Mouse (Mus musculus) urinary bladder, postnatal 4 days (tissue): Measurements from ENCODE around the gene Slc39a11.

Experiments
- DNase-seq, 2 experiments: peaks; one replicate each; pipeline ENCODE4 v3.0.0; 2021 to 2022; ENCODE audit warnings: low spot score in 2 of 2

Slc39a11 gene

DNA sequence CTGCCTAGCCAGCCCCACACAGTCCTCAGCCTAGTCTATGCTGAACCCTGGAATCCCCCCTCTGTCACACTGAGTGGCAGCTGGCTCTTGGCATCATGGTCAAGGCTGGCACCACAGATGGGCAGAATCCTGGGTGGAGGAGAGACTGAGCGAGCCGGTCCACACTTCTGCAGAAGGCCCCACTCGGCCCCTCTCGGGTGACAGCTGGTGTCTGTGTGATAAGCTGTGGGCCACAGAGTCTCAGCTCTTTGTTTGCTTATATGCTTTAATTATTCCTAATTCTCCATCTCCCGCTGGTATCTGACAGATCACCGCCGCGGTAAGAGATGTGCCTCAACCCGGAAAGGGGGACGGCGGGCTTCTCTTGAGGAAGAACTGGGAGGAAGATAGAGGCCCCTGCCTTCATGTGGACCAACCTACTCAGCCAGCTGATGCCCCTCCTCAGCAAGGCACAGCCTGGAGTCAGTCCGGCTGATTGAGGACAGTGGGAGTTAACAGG is 182.5 kb downstream of the Slc39a11 start:
- no peak for DNase-seq

- DNase-seq = no peak
Observed at GRCm38 (mm10) chr11:113460118-113460517, 189.8 kb downstream of the Slc39a11 start.

DNA sequence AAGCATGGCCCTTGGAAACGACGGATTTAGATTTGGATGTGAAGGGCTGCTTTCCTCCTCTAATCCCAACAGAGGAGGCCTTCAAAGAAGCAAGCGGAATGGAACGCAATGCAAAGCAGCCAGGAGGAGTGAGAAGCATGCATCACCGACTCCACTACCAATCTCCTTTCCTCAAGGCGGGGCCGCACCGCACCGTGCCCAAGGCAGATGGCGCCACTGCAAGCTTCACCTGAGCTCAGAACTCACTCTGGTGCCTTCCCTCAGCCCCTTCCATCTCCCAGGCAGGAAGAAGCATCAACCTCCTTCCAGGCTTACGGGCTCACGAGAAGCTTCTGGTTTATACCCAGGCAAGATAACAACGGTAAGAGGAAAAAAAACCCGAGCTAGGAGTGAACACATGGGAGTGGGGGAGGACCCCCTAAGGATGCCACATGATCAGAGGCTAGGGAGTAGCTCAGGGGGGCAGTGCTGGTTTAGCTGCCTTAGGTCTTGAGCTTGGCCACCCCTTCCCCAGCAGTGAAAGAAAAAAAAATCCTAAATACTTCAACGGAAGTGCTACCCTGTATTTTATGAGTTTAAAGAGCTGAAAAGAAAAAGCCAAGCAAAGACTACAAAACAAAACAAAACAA is 191.2 kb downstream of the Slc39a11 start:
- no peak for DNase-seq

DNA sequence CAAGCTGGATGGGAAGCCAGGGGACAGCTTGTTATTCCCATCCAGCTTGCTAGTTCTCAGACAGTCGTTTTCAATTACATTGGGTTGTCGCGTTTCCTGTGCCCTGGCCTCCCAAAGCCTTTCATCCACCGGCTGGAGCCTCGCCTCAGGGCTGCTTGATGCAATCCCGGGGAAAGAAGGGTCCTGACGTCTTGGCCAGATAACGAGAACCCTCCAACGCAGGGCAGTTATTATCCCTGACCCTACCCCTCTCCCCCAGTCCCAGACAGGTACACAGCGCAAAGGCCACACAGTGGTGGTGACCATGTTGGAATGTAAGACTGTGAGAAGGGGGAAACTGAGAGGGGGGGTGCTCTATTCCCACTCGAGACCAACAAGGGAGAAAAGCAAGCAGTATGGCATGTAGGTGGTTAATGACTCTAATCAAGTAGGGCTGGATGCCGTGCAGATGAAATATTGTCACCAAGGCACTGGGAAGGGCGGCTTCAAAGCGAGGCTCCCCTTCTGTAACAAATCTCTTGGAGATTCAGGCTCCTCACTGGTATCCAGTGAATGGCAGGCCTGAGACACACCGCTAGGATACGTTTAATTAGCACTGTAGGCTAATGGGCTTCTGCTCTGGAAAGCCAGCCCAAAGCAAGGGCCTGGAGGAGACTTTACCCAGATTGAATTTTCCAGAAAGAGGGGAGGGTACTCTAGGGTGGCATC is 196.9 kb downstream of the Slc39a11 start:
- DNase-seq = no peak

- DNase-seq = no peak
Observed at GRCm38 (mm10) chr11:113451301-113451700, 198.6 kb downstream of the Slc39a11 start.

- DNase-seq = no peak
Observed at GRCm38 (mm10) chr11:113450665-113451064, 199.2 kb downstream of the Slc39a11 start.

GRCm38 (mm10) chr11:113450028-113450427 is 199.9 kb downstream of the Slc39a11 start:
- no peak for DNase-seq

DNA sequence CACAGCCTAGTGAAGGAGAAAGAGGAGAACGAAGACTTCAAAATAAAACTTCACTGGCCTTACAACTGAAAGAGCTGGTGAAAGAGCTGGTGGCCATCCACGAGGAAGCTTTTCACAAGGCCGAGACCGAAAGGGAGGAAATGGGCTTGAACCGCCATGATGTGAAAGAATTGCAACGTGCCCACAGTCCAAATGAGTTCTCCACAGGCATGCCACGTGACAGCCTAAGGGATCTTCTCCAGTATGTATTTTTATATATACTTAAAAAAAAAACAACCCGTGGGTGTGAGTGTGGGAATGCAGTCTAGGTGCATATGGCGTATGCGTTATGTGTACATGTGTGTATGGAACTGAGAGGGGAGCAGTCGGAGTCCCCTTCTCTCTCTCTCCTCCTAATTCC is 207.8 kb downstream of the Slc39a11 start:
- no peak for DNase-seq

DNA sequence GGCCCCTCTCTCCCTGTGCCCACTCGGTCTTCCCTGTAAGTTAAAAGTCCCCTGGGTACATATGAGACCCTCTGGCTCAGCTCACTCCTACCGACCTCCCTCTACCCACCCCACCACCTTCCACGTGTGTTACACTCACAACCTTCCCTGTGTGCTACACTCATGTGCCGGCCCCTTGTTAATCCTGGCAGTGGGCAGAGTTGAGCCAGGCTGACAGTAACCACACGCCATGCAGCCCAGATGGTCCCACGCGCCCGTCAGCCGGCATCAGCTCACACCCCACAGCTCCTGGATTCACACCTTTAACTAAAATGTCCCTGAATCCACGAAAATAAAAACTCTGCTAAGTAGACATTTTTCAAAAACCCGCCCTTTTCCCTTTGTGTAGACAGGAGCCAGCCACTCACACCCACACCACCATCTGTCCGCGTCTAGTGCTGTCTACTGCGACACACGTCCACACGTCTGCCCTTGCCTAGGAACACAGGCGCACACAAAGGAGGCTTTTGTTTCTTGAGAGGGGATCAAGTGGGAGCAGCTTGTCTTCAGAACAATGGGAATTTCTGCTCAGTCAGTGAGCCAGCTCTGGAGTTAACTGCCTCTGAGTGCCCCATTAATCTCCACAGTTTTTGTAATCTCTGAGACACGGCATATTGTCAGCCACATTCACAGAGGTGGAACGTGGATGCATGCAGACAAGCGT is 210.4 kb downstream of the Slc39a11 start:
- DNase-seq = no peak

DNA sequence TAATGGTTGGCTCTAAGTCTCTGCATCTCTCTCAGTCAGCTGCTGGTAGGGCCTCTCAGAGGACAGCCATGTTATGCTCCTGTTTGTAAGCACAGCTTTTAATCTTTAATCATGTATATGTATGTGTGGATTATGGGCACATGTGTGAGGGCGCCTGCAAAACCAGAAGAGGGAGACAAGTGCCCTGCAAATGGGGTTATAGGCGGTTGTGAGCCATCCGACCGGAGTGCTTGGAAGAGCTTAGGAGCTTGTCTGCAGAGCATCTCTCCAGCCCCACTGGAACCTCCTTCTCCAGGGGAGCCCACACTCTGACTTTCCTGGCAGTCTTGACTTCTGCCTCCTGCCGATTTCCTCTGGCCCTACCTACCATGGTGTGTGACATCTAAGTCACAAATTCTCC is 211.0 kb downstream of the Slc39a11 start:
- no peak for DNase-seq

DNA sequence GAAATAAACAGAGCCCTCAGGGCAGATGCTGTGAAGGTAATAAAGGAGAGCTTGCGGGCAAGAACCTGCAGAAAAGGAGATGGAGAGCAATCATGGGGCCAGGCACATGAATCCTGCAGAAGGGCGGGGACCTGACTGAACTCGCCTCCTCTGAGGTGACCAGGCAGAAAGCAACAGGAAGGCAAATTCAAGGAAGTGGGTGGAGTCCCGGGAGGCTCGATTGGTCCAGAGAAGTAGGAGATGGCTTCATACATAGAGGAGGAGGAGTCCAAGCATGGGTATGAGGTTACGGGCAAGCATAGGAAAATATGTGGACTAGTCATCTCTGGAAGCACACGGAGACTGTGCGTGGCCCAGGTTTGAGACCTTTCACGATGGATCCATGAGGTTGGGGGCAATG is 212.5 kb downstream of the Slc39a11 start:
- no peak for DNase-seq

DNA sequence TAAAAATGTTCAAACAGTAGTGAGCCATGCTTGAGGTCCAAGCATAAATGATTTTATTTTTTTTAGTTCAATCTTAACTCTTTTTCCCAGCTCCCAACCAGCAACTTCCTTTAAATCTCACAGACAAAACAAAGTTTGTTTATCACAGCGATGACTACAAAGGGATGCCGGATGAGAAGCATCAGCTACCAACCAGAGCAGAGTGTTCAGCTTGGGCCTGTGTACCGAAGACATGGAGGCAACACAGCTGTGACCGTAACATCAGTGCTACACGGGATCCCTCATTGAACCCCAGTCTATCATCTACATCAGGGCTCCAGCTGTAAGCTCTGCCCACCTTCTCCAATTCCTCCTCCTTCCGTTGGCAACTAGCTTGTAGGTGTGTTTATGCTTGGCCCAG is 213.6 kb downstream of the Slc39a11 start:
- DNase-seq = no peak

GRCm38 (mm10) chr11:113435696-113436095 is 214.2 kb downstream of the Slc39a11 start:
- no peak for DNase-seq

- DNase-seq = no peak
Observed at GRCm38 (mm10) chr11:113431161-113431560, 218.7 kb downstream of the Slc39a11 start.

GRCm38 (mm10) chr11:113425882-113426281 is 224.0 kb downstream of the Slc39a11 start:
- DNase-seq = no peak

- DNase-seq = no peak
Observed at GRCm38 (mm10) chr11:113425454-113425853, 224.4 kb downstream of the Slc39a11 start.

- no peak for DNase-seq
Observed at GRCm38 (mm10) chr11:113424765-113425164, 225.1 kb downstream of the Slc39a11 start.

- DNase-seq = no peak
Observed at GRCm38 (mm10) chr11:113422598-113422997, 227.3 kb downstream of the Slc39a11 start.

GRCm38 (mm10) chr11:113418921-113419655 is 230.8 kb downstream of the Slc39a11 start:
- no peak for DNase-seq

GRCm38 (mm10) chr11:113417948-113418347 is 231.9 kb downstream of the Slc39a11 start:
- DNase-seq = no peak

GRCm38 (mm10) chr11:113412545-113412944 is 237.3 kb downstream of the Slc39a11 start:
- no peak for DNase-seq

- DNase-seq = no peak
Observed at GRCm38 (mm10) chr11:113411798-113412197, 238.1 kb downstream of the Slc39a11 start.
